Mouse (Mus musculus) urinary bladder, postnatal 4 days (tissue): ENCODE results near the gene Ust.

Source experiments
- DNase-seq, 2 experiments: peaks; one replicate each; pipeline ENCODE4 v3.0.0; 2021 to 2022; ENCODE audit warnings: low spot score in 2 of 2

The Ust gene

GRCm38 (mm10) chr10:8428787-8429778, 89.5 kb downstream of the Ust start:
- no peak for DNase-seq

GRCm38 (mm10) chr10:8427671-8428364, 90.8 kb downstream of the Ust start:
- DNase-seq = no peak

GRCm38 (mm10) chr10:8419496-8420009, 99.1 kb downstream of the Ust start:
- DNase-seq = no peak

- no peak for DNase-seq
Observed at GRCm38 (mm10) chr10:8415474-8415873, 103.2 kb downstream of the Ust start.

GRCm38 (mm10) chr10:8415036-8415435, 103.6 kb downstream of the Ust start:
- no peak for DNase-seq

GRCm38 (mm10) chr10:8405141-8405540, 113.5 kb downstream of the Ust start:
- no peak for DNase-seq

- no peak for DNase-seq
Observed at GRCm38 (mm10) chr10:8392226-8392625, 126.4 kb downstream of the Ust start.

GRCm38 (mm10) chr10:8391264-8391748, 127.3 kb downstream of the Ust start:
- no peak for DNase-seq

GRCm38 (mm10) chr10:8388239-8388638, 130.4 kb downstream of the Ust start:
- DNase-seq = no peak

GRCm38 (mm10) chr10:8369894-8370500, 148.6 kb downstream of the Ust start:
- no peak for DNase-seq

GRCm38 (mm10) chr10:8365816-8366215, 152.8 kb downstream of the Ust start:
- no peak for DNase-seq

GRCm38 (mm10) chr10:8364182-8364581, 154.4 kb downstream of the Ust start:
- no peak for DNase-seq

GRCm38 (mm10) chr10:8363281-8363680, 155.3 kb downstream of the Ust start:
- DNase-seq = no peak

- DNase-seq = no peak
Observed at GRCm38 (mm10) chr10:8358286-8359045, 160.2 kb downstream of the Ust start.

- no peak for DNase-seq
Observed at GRCm38 (mm10) chr10:8353534-8353933, 165.1 kb downstream of the Ust start.

GRCm38 (mm10) chr10:8350626-8351025, 168.0 kb downstream of the Ust start:
- DNase-seq = no peak

GRCm38 (mm10) chr10:8347497-8347896, 171.1 kb downstream of the Ust start:
- no peak for DNase-seq

GRCm38 (mm10) chr10:8342556-8342955, 176.1 kb downstream of the Ust start:
- DNase-seq = no peak

- no peak for DNase-seq
Observed at GRCm38 (mm10) chr10:8339645-8340428, 178.8 kb downstream of the Ust start.

GRCm38 (mm10) chr10:8336601-8337000, 182.0 kb downstream of the Ust start:
- no peak for DNase-seq
